In the genomic region with DNA sequence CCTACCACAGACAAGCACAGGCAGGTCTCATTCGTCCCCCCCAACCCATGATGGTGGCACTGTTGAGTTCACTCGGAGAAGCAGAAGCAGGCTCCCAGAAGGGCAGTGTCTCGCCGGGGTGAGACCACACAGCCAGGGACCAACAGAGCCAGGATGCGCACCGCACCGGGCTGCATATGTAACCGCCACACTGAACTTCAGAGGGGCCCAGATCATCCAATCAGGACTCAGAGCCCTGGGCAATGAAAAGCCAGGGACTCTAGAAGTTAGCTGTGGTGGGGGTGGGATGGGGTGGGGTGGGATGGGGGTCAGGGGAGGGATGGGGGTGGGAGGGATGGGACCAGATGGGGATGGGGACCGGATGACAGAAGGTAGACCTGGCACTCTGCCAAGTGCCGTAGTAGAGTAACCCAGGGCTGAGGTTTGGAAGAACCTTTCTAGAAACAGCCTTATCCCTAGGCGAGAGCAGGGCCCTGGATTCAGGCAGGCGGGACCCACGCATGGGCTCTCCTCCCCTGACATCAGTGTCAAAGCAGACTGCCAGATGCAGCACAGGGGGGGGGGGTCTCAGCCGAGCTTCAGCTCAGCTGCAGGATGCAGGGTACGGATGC, we compare ENCODE assay signal across 18 mouse cellular contexts. TPM values are rescaled to one million over a fixed set of nuclear protein-coding genes. Genes with fewer than 3 reads are reported as not detected.
"Had no signal": no experiment of that assay in that cellular context is flagged by ENCODE, and none has a peak within 500 bp of the region (broad histone marks: within the 10 kb centered on the region; RNA-seq: fewer than 3 reads in every experiment).

No protein-coding gene starts in this region.

- H3K4me3 ChIP-seq: kidney, embryonic 15.5 days; limb, embryonic 15.5 days; liver, embryonic 12.5 days; midbrain, embryonic 12.5 days; myocyte had no signal

- H3K9ac ChIP-seq: kidney, embryonic 15.5 days; limb, embryonic 15.5 days; liver, embryonic 12.5 days; lung, embryonic 14.5 days; midbrain, embryonic 12.5 days had no signal

- H3K9me3 ChIP-seq: kidney, embryonic 15.5 days; limb, embryonic 15.5 days; liver, embryonic 12.5 days; midbrain, embryonic 12.5 days had no signal

- ATAC-seq: liver, embryonic 12.5 days had no signal

- H3K4me2 ChIP-seq: kidney, embryonic 15.5 days; limb, embryonic 15.5 days; liver, embryonic 12.5 days; lung, embryonic 14.5 days; midbrain, embryonic 12.5 days had no signal

- H3K27ac ChIP-seq: kidney, embryonic 15.5 days; limb, embryonic 15.5 days; liver, embryonic 12.5 days; midbrain, embryonic 12.5 days; stomach, postnatal 0 days had no signal

- DNase-seq: kidney, adult 2 months; kidney, postnatal 14 days; lung, embryonic 14.5 days; lung, postnatal 14 days; thymus, postnatal 4 days had no signal

- H3K36me3 ChIP-seq: kidney, embryonic 15.5 days; limb, embryonic 15.5 days; liver, embryonic 12.5 days; midbrain, embryonic 12.5 days had no signal

- H3K27me3 ChIP-seq: kidney, embryonic 15.5 days; limb, embryonic 15.5 days had no signal

RNA-seq across cellular contexts. Expression of a gene that starts 1.8 kb away (rescaled TPM):
- total RNA-seq: layer of hippocampus, postnatal 14 days; left cerebral cortex, adult 18-20 months; left cerebral cortex, postnatal 14 days had no signal
- polyA plus RNA-seq: liver, embryonic 12.5 days; liver, embryonic 16.5 days had no signal

RNA-seq across cellular contexts. Expression of a gene that starts 33.3 kb away (rescaled TPM):
- total RNA-seq: layer of hippocampus, adult 8-10 months; layer of hippocampus, postnatal 14 days; left cerebral cortex, adult 18-20 months; neutrophil, adult 5-6 weeks had no signal
- polyA plus RNA-seq: large intestine, adult 2 months had no signal
